Mouse (Mus musculus): ENCODE results near the gene Scn4a.
A peak's percentile ranks its signal among the peaks of the same experiment; 100 is the strongest.

The Scn4a gene

DNA sequence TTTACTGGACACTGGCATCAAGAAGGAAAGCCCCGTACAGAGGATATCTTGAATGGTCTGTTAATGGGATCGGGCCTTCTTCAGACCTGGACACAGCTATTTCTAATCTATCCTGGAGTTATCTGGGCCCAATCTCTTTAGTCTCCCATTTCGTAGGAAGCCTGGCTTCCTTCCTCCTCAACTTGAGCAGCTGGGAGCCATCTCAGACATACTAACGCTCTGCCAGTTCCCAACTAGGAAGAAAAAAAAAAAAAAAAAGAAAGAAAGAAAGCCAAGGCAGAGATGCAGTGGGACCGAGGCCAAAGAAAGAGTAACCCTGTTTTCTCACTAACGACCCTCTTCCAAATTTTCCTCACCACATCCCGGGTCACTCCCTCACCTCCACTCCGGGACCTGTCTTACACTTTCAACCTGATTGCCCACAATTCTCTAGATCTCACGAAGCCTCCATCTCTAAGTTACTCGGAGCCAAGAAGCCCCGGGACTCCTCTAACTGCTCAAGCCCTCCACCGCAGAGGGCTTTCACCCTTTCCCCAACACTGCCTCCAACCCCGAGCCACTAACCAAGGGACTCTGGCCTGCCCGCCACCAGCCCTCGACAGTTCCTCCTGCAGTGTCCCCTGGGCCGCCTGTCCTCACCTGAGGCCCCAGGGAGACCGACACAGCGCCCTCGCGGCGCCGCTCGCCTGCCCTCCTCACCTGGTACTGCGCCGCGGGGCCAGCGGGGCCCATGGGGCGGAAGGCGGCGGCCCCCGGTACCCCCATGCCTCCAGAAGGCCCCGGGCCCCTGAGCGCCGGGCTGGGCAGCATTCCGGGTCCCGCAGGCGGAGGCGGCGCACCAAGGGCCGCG is 81.1 kb downstream of the Scn4a start:
- no peak for DNase-seq (ENCODE audit: low spot score)

DNA sequence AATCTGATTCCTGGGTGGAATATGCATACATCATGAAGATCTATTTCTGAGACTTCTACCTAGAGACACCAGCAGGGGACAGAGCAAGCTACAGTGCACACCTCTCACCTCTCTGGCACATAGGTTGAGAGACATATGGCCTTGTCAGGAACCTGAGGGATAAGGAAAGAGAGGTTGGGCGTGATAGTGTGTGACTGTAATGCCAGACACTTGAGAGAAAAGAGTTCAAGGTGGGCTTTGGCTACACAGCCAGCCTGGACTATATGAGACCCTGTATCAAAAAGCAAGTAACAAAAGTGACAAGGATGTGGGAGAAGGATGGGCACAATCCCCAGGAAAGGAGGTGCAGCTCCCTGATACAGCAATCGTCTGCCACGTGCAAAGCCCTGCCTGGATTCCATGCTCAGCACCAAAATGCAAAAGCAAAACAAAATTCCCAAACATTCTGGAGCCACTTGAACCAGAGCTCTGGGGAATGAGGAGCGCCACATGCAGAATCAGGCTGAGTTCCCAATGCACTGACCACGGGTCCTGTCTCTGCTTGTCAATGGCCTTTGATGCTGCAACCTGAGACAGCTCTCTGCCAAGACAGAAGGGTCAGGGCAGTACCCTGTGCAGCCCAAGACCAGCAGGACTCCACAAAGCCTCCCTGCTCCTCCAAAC is 81.8 kb downstream of the Scn4a start:
- no peak for DNase-seq (ENCODE audit: low spot score)

DNA sequence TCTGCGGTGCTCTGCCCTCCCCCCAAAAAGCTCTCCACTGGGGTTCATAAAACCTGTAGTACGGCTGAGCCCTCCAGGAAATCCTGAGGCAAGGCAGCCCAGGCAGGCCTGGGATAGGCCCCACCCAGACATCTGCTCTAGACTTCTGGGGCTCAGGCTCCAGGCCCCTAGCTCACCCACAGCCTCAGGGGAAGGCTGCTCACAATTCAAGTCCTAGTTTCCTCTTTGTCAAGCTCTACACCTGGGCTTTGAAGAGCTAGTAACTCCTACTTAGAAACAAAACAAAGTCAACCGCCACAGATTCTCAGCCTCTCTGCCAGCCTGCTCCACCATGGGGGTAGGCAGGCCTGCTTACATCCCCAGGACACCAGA is 84.0 kb downstream of the Scn4a start:
- DNase-seq (ENCODE audit: low spot score) = peak; percentile 30

Measured in retina, embryonic 14.5 days (tissue).